Mouse (Mus musculus) kidney, postnatal 25 days (tissue): ENCODE data around the gene Gcnt7.

Experiments
- DNase-seq, 2 experiments: peaks; one replicate each; pipeline ENCODE4 v3.0.0; 2021; ENCODE audit warnings: mixed read lengths in 2 of 2

Gcnt7 gene

GRCm38 (mm10) chr2:172452458-172452857, 5.9 kb downstream of the Gcnt7 start:
- DNase-seq, result peak; percentile 34 to 49

- peak in 1 of 2 experiments; percentile 39 for DNase-seq
Observed at GRCm38 (mm10) chr2:172452031-172452430, 6.4 kb downstream of the Gcnt7 start.

GRCm38 (mm10) chr2:172450640-172451039, 7.8 kb downstream of the Gcnt7 start:
- DNase-seq, result no peak

DNA sequence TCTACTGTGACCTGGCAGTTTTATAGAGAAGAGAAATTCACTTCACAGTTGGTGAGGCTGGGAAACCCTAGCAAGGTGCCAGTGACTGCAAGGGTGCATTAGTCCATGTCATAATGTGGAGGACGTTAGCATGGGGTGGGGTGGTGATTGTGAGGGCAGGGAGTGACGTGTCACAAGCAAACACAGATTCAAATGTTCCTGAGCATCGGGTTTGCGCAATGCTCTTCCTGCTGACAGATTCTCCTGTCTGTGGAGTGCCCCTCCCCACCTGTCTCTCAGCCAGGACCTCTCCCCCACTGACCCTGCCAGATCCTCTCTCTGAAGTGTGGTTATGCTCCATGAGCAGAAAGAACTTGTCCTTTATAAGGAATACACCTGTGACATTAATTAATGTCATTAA, 10.1 kb downstream of the Gcnt7 start:
- DNase-seq, result no peak

DNA sequence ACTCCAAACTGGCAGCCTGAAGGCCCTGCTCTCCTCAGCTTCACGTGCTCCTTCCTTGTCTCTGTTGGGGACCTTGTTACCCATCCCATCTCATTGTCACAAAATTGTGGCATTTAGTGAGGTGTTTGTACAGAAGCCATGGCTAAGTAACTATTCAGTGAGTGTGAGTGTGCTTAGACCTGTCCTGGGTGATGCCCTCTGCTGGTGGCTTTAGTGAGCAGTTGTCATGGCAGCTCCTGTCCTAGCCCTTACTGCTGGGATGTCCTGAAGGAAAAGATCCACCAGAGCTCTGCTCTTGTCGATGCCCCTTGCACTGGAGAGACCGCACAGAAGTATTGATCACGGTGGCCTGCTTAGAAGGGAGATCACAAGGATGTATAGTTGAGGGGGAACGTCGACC, 11.1 kb downstream of the Gcnt7 start:
- peak in 1 of 2 experiments; percentile 55 for DNase-seq

DNA sequence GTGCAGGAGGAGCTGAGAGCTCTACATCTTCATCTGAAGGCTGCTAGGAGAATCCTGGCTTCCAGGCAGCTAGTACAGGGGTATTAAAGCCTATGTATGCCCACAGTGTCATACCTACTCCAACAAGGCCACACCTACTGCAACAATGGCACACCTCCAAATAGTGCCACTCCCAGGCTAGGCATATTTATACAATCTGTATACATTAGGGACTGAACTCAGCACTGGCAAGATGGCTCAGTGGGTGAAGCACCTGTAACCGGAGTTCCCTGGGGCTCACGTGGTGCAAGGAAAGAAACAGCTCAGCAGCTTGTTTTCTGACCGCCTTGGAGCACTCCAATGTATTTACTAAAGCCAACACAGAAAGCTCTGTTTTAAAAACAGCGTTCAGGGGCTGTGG, 12.8 kb downstream of the Gcnt7 start:
- DNase-seq, result no peak

- peak; percentile 27 to 58 for DNase-seq
Observed at GRCm38 (mm10) chr2:172441176-172441575, 17.2 kb downstream of the Gcnt7 start.

DNA sequence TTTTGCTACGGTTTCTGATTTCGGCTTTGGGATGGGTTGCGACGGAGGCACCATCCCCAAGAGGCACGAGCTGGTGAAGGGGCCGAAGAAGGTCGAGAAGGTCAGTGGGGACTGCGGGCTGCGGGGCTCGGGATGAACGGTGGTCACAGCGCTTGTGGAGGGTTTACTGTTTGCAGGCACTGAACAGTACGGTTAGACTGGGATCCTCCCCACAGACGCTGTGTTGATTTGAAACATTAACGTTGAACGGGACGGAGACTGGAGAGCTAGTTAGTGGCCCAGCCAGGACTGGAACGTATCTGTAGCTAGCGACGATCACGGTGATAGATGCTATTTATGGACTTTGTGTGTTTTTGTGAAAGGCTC, 17.8 kb downstream of the Gcnt7 start:
- DNase-seq, result no peak

DNA sequence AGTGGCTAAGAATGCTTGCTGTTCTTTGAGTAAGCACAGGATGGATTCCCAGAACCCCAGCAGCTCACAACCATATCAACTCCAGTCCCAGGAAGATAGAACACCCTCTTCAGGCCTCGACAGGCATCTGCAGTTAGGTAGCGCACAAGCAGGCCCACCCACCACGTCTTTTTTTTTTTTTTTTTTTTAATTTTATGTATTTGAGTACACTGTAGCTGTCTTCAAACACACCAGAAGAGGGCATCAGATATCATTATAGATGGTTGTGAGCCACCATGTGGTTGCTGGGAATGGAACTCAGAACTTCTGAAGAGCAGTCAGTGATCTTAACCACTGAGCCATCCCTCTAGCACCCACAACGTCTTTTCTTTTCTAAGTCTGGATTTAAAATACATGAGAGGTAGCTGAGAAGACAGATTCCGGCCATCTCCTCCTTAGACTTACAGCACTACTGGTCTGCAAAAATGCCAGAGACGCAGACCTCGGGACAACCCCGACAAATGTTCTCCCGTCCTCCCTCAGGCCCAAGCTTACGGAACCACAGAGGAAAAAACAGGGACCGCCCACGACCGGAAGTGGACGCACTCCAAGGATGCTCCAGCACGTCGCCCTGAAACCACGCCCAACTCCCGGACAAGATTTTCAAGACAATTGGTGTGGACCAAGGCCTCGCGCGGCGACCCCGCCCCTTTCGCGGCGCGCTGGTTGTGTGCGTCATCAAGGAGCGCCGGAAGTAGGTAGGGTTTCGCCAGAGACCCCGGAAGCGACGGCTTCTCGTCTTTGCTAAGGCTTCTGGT, 18.4 kb downstream of the Gcnt7 start, which contains the start of gene Rtf2:
Gene Rtf2 (plus strand): TSS at position 714 of the 797 bp plus-strand sequence.
- peak; percentile 99 to 100 for DNase-seq

GRCm38 (mm10) chr2:172437371-172437952, 20.9 kb downstream of the Gcnt7 start:
- no peak for DNase-seq

DNA sequence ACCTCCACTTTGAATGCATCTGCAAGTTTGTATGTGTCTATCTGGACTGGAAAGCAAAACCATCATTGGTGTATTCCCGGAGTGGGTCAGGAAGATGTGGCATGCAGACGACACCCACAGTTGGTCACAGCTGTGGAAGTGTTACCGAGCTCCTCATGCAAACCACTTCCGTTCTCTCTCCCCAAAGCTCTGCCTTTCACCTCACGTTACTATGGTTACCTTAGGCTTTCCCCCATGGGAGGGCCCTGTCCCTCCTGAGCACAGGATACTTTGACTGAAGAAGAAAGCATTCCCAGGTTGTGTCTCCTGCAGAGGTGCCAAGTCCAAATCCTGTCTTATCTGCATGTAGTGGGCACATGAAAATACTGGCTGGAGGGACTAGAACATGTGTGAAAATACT, 24.6 kb downstream of the Gcnt7 start:
- DNase-seq, result no peak

- peak; percentile 43 to 45 for DNase-seq
Observed at GRCm38 (mm10) chr2:172430609-172431008, 27.8 kb downstream of the Gcnt7 start.

DNA sequence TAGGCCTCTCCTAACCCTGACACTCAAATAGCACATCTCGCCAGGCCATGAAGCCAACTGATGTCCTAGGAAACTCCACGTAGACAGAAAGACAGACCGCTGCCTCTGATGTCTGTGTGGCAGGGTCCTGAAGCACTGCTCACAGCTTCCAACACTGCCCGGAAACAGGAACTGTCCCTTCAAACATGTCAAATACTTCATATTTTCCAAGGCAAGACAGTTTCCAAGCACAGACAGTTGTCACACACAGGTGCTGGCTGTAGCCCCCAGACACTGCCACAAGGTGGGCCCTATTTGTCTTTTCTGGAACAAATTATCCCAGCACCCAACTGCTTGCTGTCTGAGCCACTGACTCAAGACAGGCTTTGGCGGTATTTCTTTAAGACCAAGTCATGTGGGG, 40.2 kb downstream of the Gcnt7 start:
- no peak for DNase-seq

- DNase-seq, result no peak
Observed at GRCm38 (mm10) chr2:172416876-172417275, 41.5 kb downstream of the Gcnt7 start.

- peak in 1 of 2 experiments; percentile 41 for DNase-seq
Observed at GRCm38 (mm10) chr2:172416218-172416617, 42.2 kb downstream of the Gcnt7 start.

GRCm38 (mm10) chr2:172413894-172414293, 44.5 kb downstream of the Gcnt7 start:
- no peak for DNase-seq

- DNase-seq, result no peak
Observed at GRCm38 (mm10) chr2:172413273-172413672, 45.1 kb downstream of the Gcnt7 start.

DNA sequence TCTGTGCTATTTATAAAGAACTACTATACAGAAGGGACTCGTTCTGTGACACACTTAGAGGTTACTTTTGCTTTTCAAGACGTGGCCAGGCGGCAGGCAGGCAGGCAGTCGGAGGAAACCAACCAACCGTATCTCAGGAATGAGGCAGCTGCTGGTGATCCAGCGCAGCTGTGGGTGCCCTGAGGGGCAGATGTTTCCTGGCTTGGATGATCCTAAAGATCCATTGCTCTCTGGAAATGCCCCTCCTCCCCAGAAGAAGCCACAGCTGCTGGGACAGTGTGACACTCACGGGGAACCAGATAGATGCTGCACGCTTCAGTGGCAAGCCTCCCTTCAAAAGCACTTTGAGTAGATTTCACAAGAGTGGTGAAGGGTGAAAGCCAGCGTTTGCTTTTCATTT, 45.9 kb downstream of the Gcnt7 start:
- DNase-seq, result peak; percentile 24 to 43

DNA sequence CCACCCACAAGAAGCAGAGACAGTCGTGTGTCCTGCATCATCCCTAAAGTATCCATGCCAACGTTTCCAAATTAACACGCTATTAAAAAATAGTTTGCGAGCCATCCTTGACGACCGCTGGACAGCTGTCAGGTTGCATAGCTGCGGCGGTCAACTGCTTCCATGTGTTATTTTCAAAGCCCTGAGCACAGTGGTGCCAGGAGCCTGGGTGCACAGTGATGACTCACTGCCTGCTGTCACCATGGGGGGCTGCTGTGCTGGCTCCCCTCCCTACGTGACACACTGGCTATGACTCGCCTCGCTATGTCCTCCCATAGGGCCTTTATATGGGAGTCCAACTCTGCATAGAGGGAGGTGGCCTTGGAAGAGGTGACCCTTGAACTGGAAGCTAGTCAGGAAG, 47.3 kb downstream of the Gcnt7 start:
- DNase-seq, result no peak

DNA sequence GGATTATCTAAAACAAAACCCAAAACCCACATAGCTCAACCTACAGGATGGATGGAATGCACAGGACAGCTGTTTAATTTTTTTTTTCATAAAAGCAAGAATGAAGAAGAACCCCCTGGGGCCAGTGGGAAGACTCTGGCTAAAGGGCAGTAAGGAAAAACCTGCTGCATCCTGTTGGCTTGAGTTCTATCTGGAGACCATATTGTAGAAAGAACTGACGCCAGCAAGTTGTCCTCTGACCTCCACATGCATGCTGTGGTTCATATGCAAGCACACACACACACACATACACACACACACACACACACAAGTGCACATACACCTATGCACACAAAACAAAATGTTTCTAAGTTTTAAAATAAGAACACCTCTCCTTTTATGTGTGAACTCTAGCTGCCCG, 47.7 kb downstream of the Gcnt7 start:
- no peak for DNase-seq

GRCm38 (mm10) chr2:172407499-172407898, 50.9 kb downstream of the Gcnt7 start:
- DNase-seq, result no peak

- DNase-seq, result no peak
Observed at GRCm38 (mm10) chr2:172406173-172406572, 52.2 kb downstream of the Gcnt7 start.

GRCm38 (mm10) chr2:172405011-172405410, 53.4 kb downstream of the Gcnt7 start:
- no peak for DNase-seq

DNA sequence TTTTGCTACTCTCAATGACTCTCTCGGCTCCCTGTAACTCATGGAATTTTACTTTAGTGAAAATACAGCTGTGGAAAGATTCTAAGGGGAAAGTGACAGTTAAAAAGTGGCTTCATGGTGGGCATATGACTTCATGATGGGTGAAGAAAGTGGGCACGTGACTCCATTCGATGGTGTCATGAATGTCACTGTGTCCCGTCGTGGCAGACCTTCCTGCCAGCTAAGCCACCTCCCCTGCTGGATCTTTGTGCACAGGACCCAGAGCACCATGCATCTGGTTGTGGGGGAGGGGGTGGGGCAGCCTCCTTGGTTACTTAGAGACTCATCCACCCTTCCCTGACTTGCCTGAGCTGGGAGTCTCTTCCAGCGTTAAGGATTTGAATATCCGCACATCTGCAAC, 54.2 kb downstream of the Gcnt7 start:
- DNase-seq, result no peak
